Mouse (Mus musculus) liver, embryonic 14.5 days (tissue): ENCODE results near the gene Kif1a. TPM values are rescaled to one million over a fixed set of nuclear protein-coding genes. Genes with fewer than 3 reads are reported as not detected.

ENCODE experiments used
- ATAC-seq: fragments of 200-750 bp; cut with Nextera tagmentation; 2 replicates; pipeline ENCODE4 v1.8.0; 2017; ENCODE audit warnings: moderate number of reproducible peaks, mild to moderate bottlenecking, moderate library complexity; ENCODE audit not compliant: insufficient read depth
- DNase-seq, 3 experiments: peaks; one replicate each; pipeline ENCODE4 v3.0.0-alpha.2; 2012 to 2013; ENCODE audit warnings: low read depth in 3 of 3, low spot score in 3 of 3
- H3K27ac ChIP-seq: fragments of 300-500 bp; sonication (generic); 2 replicates; pipeline ENCODE4 v1.5.1; 2014; ENCODE audit warnings: moderate library complexity, mild to moderate bottlenecking, control low read depth, inconsistent platforms
- H3K27me3 ChIP-seq: fragments of 300-500 bp; sonication (generic); 2 replicates; pipeline ENCODE4 v1.6.1; 2014; ENCODE audit warnings: mild to moderate bottlenecking, low read length, moderate library complexity; ENCODE audit not compliant: control insufficient read depth, insufficient read depth
- H3K36me3 ChIP-seq: fragments of 300-500 bp; sonication (generic); replicated peaks from 2 replicates; pipeline ENCODE4 v1.6.1; 2014; ENCODE audit warnings: low read depth; ENCODE audit not compliant: control insufficient read depth, insufficient read depth
- H3K4me1 ChIP-seq, 2 experiments: fragments of 200-500 bp in 1 of 2; fragments of 300-500 bp in 1 of 2; sonication (generic) in 1 of 2; replicated peaks; 2 replicates each; pipeline ENCODE4 v1.6.1; 2012 to 2014; ENCODE audit warnings: antibody characterized with exemption in 1 of 2, inconsistent platforms in 1 of 2, low read length in 1 of 2; ENCODE audit not compliant: control insufficient read depth in 2 of 2, insufficient read depth in 2 of 2
- H3K4me2 ChIP-seq: fragments of 300-500 bp; sonication (generic); 2 replicates; pipeline ENCODE4 v1.6.1; 2014; ENCODE audit warnings: low read depth, mild to moderate bottlenecking, control low read depth, moderate library complexity
- H3K4me3 ChIP-seq, 2 experiments: fragments of 200-500 bp in 1 of 2; fragments of 300-500 bp in 1 of 2; sonication (generic) in 1 of 2; 2 replicates each; pipeline ENCODE4 v1.5.1; 2012 to 2014; ENCODE audit warnings: low read depth in 2 of 2, low read length in 2 of 2, mild to moderate bottlenecking in 2 of 2, control low read depth in 1 of 2, inconsistent platforms in 1 of 2, moderate library complexity in 1 of 2; ENCODE audit not compliant: insufficient read depth in 1 of 2
- H3K9ac ChIP-seq: fragments of 300-500 bp; sonication (generic); replicated peaks from 2 replicates; pipeline ENCODE4 v1.6.1; 2014; ENCODE audit warnings: mild to moderate bottlenecking, control low read depth, moderate library complexity
- H3K9me3 ChIP-seq: fragments of 300-500 bp; sonication (generic); 2 replicates; pipeline ENCODE4 v1.6.1; 2016; ENCODE audit warnings: low read length, mixed read lengths; ENCODE audit not compliant: control insufficient read depth
- CTCF ChIP-seq: IDR thresholded peaks from 2 replicates; pipeline ENCODE4 v1.5.1; 2016; ENCODE audit warnings: antibody characterized with exemption, low read depth, control low read depth
- EP300 ChIP-seq: IDR thresholded peaks from 2 replicates; pipeline ENCODE4 v1.6.1; 2016; ENCODE audit warnings: antibody characterized with exemption, low read depth
- WGBS: fragments of 180-500 bp; shearing (Covaris S2); extraction: QIAGEN DNeasy Blood & Tissue Kit; methylation state at CpG from one replicate; pipeline ENCODE4 v1.1.7; 2014; ENCODE audit not compliant: insufficient replicate concordance; 5-methylcytosine and 5-hydroxymethylcytosine counted together
- polyA plus RNA-seq, 2 experiments: library from polyadenylated mRNA; depleted of rRNA in 1 of 2; stranded (reverse) in 1 of 2; unstranded in 1 of 2; fragments of >200 nt; fragmentation: Nextera tagmentation in 1 of 2; extraction: Ambion mirVana in 1 of 2; gene quantifications; 2 replicates each; pipeline versions ENCODE4 v1.2.1 to v1.2.3; 2012 to 2014

The Kif1a gene
- polyA plus RNA-seq, 2 experiments = 0.07 to 0.27 TPM

GRCm38 (mm10) chr1:93068553-93068952 is 33.2 kb downstream of the Kif1a start:
- Histone ChIP-seq H3K4me1 (no peaks in the 10 kb centered on the region), H3K36me3 (no peaks in the 10 kb centered on the region), H3K4me2 (no peak overlapping the region), H3K4me3 (no peak overlapping the region), H3K27me3 (no peaks in the 10 kb centered on the region), H3K9me3 (no peaks in the 10 kb centered on the region), H3K9ac (no peak overlapping the region), H3K27ac (no peak overlapping the region)
- TF ChIP-seq CTCF (no peak), EP300 (no peak)
- DNase-seq = no peak
- WGBS = 67% methylated on average over 1 of the region's 1 CpGs
- no peak for ATAC-seq

- no peaks in the 10 kb centered on the region for H3K27me3 ChIP-seq
- TF ChIP-seq EP300 (no peak), CTCF (no peak)
- ATAC-seq (no peak), DNase-seq (no peak)
- no peak overlapping the region for H3K4me2 ChIP-seq
- H3K27ac ChIP-seq = no peak overlapping the region
- no peak overlapping the region for H3K9ac ChIP-seq
- H3K9me3 ChIP-seq = no peaks in the 10 kb centered on the region
- no peaks in the 10 kb centered on the region for H3K4me1 ChIP-seq
- no peak overlapping the region for H3K4me3 ChIP-seq
- 64% methylated on average over 6 of the region's 6 CpGs for WGBS
- H3K36me3 ChIP-seq = no peaks in the 10 kb centered on the region
Observed at GRCm38 (mm10) chr1:93065654-93066053, 36.1 kb downstream of the Kif1a start.

GRCm38 (mm10) chr1:93063694-93064093 is 38.1 kb downstream of the Kif1a start:
- no peak overlapping the region for H3K4me3 ChIP-seq
- no peaks in the 10 kb centered on the region for H3K9me3 ChIP-seq
- TF ChIP-seq EP300 = no peak
- TF ChIP-seq CTCF = no peak
- no peak overlapping the region for H3K27ac ChIP-seq
- no peak overlapping the region for H3K9ac ChIP-seq
- H3K4me1 ChIP-seq = no peaks in the 10 kb centered on the region
- no peaks in the 10 kb centered on the region for H3K27me3 ChIP-seq
- H3K36me3 ChIP-seq = no peaks in the 10 kb centered on the region
- H3K4me2 ChIP-seq = no peak overlapping the region
- WGBS = 66% methylated on average over 5 of the region's 5 CpGs
- DNase-seq = no peak
- ATAC-seq = no peak

GRCm38 (mm10) chr1:93051124-93051833 is 50.5 kb downstream of the Kif1a start:
- Histone ChIP-seq H3K27ac (no peak overlapping the region), H3K36me3 (no peaks in the 10 kb centered on the region), H3K9ac (no peak overlapping the region), H3K27me3 (no peaks in the 10 kb centered on the region), H3K4me2 (no peak overlapping the region), H3K9me3 (no peaks in the 10 kb centered on the region), H3K4me3 (no peak overlapping the region), H3K4me1 (peaks cover 0 to 9% of the 10 kb centered on the region in 2 experiments; a peak in 2 of 4 replicates)
- ATAC-seq (no peak), DNase-seq (no peak)
- 55% methylated on average over 21 of the region's 23 CpGs for WGBS
- no peak for TF ChIP-seq EP300
- no peak for TF ChIP-seq CTCF

GRCm38 (mm10) chr1:93050071-93050470 is 51.7 kb downstream of the Kif1a start:
- 71% methylated on average over 3 of the region's 3 CpGs for WGBS
- TF ChIP-seq CTCF = no peak
- no peak for TF ChIP-seq EP300

More at GRCm38 (mm10) chr1:93050071-93050470, 51.7 kb downstream of the Kif1a start:
- no peak for ATAC-seq
- peaks cover 4 to 19% of the 10 kb centered on the region in 2 experiments; a peak in 3 of 4 replicates for H3K4me1 ChIP-seq
- no peaks in the 10 kb centered on the region for H3K9me3 ChIP-seq
- no peak overlapping the region for H3K27ac ChIP-seq
- no peaks in the 10 kb centered on the region for H3K36me3 ChIP-seq
- H3K27me3 ChIP-seq = no peaks in the 10 kb centered on the region
- no peak overlapping the region for H3K4me3 ChIP-seq
- no peak overlapping the region for H3K9ac ChIP-seq
- no peak for DNase-seq
- no peak overlapping the region for H3K4me2 ChIP-seq
